Mouse (Mus musculus) heart, embryonic 10.5 days (tissue): ENCODE data around the gene Oard1. TPM values are rescaled to one million over a fixed set of nuclear protein-coding genes. Genes with fewer than 3 reads are reported as not detected.

Experiments used
- DNase-seq: peaks from one replicate; pipeline ENCODE4 v3.0.0-alpha.2; 2017; ENCODE audit warnings: low spot score
- H3K27ac ChIP-seq: fragments of 300-500 bp; sonication (generic); 2 replicates; pipeline ENCODE4 v1.5.1; 2016; ENCODE audit warnings: mild to moderate bottlenecking
- H3K27me3 ChIP-seq: fragments of 300-500 bp; sonication (generic); 2 replicates; pipeline ENCODE4 v1.6.1; 2016; ENCODE audit warnings: mild to moderate bottlenecking; ENCODE audit not compliant: poor library complexity, insufficient read depth, severe bottlenecking
- H3K36me3 ChIP-seq: fragments of 300-500 bp; sonication (generic); 2 replicates; pipeline ENCODE4 v1.6.1; 2016; ENCODE audit warnings: mild to moderate bottlenecking, moderate library complexity
- H3K4me1 ChIP-seq: fragments of 300-500 bp; sonication (generic); 2 replicates; pipeline ENCODE4 v1.6.1; 2016; ENCODE audit warnings: mild to moderate bottlenecking
- H3K4me3 ChIP-seq: fragments of 300-500 bp; sonication (generic); 2 replicates; pipeline ENCODE4 v1.5.1; 2016; ENCODE audit warnings: mild to moderate bottlenecking, moderate library complexity
- H3K9me3 ChIP-seq: fragments of 300-500 bp; sonication (generic); 2 replicates; pipeline ENCODE4 v1.6.1; 2016; ENCODE audit warnings: mild to moderate bottlenecking, moderate library complexity
- WGBS: fragments of 180-500 bp; shearing (Covaris S2); methylation state at CpG from one replicate; pipeline ENCODE4 v1.1.7; 2016; 5-methylcytosine and 5-hydroxymethylcytosine counted together
- polyA plus RNA-seq: library from polyadenylated mRNA; unstranded; fragments of >200 nt; fragmentation: Nextera tagmentation; extraction: Ambion mirVana; gene quantifications from 2 replicates; pipeline ENCODE4 v1.2.1, GENCODE M21; 2016

Gene Oard1
- polyA plus RNA-seq, 1 experiment from 2014 or later, result 78.1 TPM

DNA sequence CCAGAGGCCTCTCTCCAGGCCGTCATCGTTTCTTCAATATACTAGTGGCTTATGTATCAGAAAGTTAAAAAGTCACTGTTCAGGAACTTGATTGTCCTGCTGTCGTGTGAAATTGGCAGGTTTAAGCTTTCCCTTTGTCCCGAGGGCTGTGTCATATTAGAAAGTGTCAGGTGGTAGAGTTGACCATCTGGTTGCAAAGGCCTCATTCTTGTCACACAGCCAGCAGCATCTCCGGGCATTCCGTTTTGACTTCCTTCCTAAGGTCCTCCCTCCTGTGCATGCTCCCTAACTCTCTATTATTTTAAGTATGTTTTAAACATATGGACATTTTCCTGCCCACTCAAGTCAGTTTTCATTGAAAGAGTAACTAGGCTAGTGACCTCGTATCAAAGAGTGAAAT lies 6.2 kb downstream of the Oard1 start:
- H3K4me3 ChIP-seq, result no peak overlapping the region
- 81% methylated on average over 7 of the region's 7 CpGs for WGBS
- no peaks in the 10 kb centered on the region for H3K9me3 ChIP-seq
- H3K36me3 ChIP-seq, result peaks cover 76% of the 10 kb centered on the region
- no peaks in the 10 kb centered on the region for H3K27me3 ChIP-seq
- no peak overlapping the region for H3K27ac ChIP-seq
- H3K4me1 ChIP-seq, result peaks cover 29% of the 10 kb centered on the region
- DNase-seq, result no peak

DNA sequence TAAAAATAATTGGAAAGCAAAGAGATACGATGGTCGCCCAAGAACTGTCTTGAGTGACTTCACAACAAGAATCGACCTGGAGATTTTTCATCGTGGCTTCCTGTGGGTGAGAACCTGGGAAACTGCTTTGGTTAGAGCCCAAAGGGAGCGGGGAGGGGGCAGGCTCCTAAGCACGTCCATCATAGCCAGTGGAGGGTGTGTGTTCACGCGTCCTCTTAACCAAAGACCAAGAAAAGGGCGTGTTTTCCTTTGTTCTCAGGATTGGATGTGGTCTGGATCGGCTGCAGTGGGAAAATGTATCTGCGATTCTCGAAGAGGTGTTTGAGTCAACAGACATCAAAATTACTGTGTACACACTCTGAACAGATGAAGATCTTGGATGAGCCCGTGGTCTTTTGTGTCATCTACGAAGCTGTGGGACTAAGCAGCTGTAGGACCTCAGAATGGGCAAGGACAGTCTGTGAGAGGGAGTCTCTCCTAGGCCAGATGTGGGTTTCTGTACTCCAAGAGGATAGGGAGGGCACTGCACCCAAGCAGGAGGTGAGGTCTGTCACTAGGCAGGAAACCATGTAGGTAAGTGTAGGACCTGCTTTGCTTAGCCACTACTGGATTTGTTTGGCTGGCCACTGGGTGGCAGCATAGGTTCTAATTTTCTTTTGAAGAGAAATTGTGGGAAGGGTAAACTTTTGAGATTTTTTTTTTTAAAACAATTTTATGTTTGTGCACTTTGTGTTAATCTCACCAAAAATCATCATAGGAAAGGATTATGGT lies 6.8 kb downstream of the Oard1 start:
- Histone ChIP-seq H3K4me3 (no peak overlapping the region), H3K4me1 (peaks cover 24% of the 10 kb centered on the region), H3K9me3 (no peaks in the 10 kb centered on the region), H3K36me3 (peaks cover 82% of the 10 kb centered on the region), H3K27me3 (no peaks in the 10 kb centered on the region), H3K27ac (no peak overlapping the region)
- 88% methylated on average over 14 of the region's 14 CpGs for WGBS
- DNase-seq, result no peak

DNA sequence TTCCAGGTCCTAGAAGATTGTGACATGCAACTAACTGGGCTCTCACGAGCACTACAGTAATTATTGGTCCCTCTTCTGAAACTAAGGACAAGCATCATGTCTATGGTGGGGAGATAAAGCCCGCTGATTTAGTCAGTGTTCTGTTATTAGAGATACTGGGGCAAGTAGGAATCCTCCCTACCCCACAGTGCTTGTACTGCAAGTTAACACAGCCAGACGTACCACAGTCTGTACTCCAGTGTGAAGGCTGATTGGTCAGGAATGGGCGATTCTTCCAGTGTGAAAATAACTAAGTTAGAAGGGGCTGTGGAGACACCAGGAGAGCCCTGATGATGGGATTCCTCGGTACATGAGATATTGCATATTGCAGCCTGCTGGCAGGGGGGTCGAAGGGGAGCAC lies 7.7 kb downstream of the Oard1 start:
- Histone ChIP-seq H3K27me3 (no peaks in the 10 kb centered on the region), H3K4me1 (peaks cover 24% of the 10 kb centered on the region), H3K9me3 (no peaks in the 10 kb centered on the region), H3K27ac (peak overlapping the region; percentile 59; the same call in 1 of the 2 replicates), H3K4me3 (no peak overlapping the region), H3K36me3 (peaks cover 87% of the 10 kb centered on the region)
- 71% methylated on average over 6 of the region's 6 CpGs for WGBS
- no peak for DNase-seq

DNA sequence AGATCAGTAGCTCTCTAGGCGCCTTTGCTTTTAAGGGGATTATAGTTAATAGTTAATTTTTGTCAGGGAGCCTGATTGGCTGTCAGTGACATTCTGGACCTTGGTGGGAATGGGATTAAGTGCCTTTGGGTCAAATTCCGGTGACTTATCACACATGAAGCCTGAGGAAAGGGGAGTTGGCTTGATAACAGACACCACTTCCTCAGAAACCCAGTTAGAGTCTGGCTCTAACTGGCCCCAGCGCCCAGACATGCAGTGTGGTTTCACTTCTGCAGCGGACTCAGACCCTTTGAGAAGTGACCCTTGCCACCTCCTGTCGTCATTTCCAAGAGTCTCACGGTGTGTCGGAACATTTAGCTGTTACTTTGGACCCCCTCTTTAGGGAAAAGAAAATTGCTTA lies 8.4 kb downstream of the Oard1 start:
- Histone ChIP-seq H3K4me3 (peak overlapping the region; percentile 22; the same call in 1 of the 2 replicates), H3K27ac (peak overlapping the region; percentile 70), H3K4me1 (peaks cover 25% of the 10 kb centered on the region), H3K9me3 (no peaks in the 10 kb centered on the region), H3K27me3 (no peaks in the 10 kb centered on the region), H3K36me3 (peaks cover 90% of the 10 kb centered on the region)
- no peak for DNase-seq
- 34% methylated on average over 7 of the region's 7 CpGs for WGBS

DNA sequence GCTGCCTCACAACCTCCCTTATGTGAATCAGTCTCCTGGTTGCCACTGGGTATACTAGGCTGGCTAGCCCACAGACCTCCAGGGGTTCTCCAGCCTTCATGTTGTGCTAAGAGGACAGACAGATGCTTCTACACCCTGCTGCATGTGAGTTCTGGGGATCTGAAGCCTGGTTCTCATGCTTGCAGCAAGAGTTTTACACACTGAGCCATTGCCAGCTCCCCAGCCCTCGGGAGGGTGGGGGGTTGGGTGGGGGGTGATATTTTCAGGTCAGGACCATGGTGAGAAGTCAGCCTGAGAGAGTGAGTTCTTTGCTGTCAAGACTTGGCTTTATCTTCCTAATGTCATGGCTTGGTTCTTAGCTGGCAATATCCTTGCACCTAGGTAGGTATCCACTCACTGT lies 9.0 kb downstream of the Oard1 start:
- Histone ChIP-seq H3K36me3 (peaks cover 91% of the 10 kb centered on the region), H3K4me3 (peak overlapping the region; percentile 22; the same call in 1 of the 2 replicates), H3K9me3 (no peaks in the 10 kb centered on the region), H3K4me1 (peaks cover 27% of the 10 kb centered on the region), H3K27me3 (no peaks in the 10 kb centered on the region), H3K27ac (peak overlapping the region; percentile 70)
- WGBS, result 59% methylated on average over 1 of the region's 1 CpGs
- DNase-seq, result no peak

DNA sequence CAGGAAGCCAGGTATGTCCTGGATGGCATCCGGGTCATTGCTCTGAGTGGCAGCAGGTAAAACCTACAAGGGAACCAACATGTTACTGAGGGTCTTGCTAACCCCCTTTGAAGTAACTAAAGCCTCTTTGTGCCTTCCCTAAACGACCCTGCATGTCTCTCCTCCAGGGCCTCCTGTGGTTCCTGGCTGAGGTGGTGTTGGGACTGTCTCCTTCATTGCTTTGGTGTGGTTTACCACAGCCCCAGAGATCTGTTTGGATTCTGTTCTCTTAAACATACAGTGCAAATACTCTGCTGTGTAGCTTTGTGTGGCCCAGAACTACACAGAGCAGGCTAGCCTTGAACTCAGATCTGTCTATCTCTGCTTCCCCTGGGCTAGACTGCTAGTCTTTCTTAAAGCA lies 9.8 kb downstream of the Oard1 start:
- Histone ChIP-seq H3K9me3 (no peaks in the 10 kb centered on the region), H3K36me3 (peaks cover 93% of the 10 kb centered on the region), H3K4me3 (no peak overlapping the region), H3K27me3 (no peaks in the 10 kb centered on the region), H3K4me1 (peaks cover 28% of the 10 kb centered on the region), H3K27ac (no peak overlapping the region)
- 74% methylated on average over 2 of the region's 2 CpGs for WGBS
- DNase-seq, result no peak

DNA sequence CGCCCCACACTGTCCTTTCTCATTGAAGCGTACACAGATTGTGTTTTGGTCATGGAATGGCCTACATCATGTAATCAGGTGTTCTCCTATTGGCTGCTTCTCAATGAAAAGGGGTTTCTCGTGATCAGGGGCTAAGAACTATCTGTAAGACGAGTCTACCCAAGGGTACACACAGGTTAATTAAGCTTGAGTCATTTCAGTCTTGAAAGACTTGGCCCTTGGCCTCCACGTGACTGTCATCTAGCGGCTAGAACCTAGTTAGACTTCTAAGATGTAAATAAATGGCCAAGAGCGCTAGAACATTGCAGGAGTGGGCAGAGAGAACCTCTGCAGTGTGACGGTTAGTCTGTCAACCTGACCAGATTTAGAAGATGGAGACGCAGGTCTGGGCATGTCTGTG lies 14.4 kb downstream of the Oard1 start:
- H3K4me1 ChIP-seq, result peaks cover 46% of the 10 kb centered on the region
- H3K36me3 ChIP-seq, result peaks cover 54% of the 10 kb centered on the region
- no peak overlapping the region for H3K27ac ChIP-seq
- no peaks in the 10 kb centered on the region for H3K27me3 ChIP-seq
- no peaks in the 10 kb centered on the region for H3K9me3 ChIP-seq
- no peak overlapping the region for H3K4me3 ChIP-seq
- DNase-seq, result no peak
- 88% methylated on average over 9 of the region's 9 CpGs for WGBS

- no peak overlapping the region for H3K4me3 ChIP-seq
Measured at GRCm38 (mm10) chr17:48425823-48426612, 16.2 kb downstream of the Oard1 start.

GRCm38 (mm10) chr17:48426991-48427750 lies 17.4 kb downstream of the Oard1 start:
- no peak for DNase-seq
- Histone ChIP-seq H3K9me3 (no peaks in the 10 kb centered on the region), H3K27me3 (no peaks in the 10 kb centered on the region), H3K27ac (peak overlapping the region; percentile 80), H3K4me1 (peaks cover 65% of the 10 kb centered on the region), H3K4me3 (peak overlapping the region; percentile 40), H3K36me3 (peaks cover 28% of the 10 kb centered on the region)
- 47% methylated on average over 13 of the region's 13 CpGs for WGBS

More at GRCm38 (mm10) chr17:48425823-48426612, 16.2 kb downstream of the Oard1 start:
- Histone ChIP-seq H3K4me1 (peaks cover 57% of the 10 kb centered on the region), H3K27ac (peak overlapping the region; percentile 56; the same call in 1 of the 2 replicates), H3K36me3 (peaks cover 40% of the 10 kb centered on the region), H3K27me3 (no peaks in the 10 kb centered on the region), H3K9me3 (no peaks in the 10 kb centered on the region)
- DNase-seq, result no peak
- 35% methylated on average over 9 of the region's 9 CpGs for WGBS

GRCm38 (mm10) chr17:48427852-48428530 lies 18.2 kb downstream of the Oard1 start:
- Histone ChIP-seq H3K27ac (peak overlapping the region; percentile 81), H3K4me1 (peaks cover 73% of the 10 kb centered on the region)
- WGBS, result 52% methylated on average over 11 of the region's 11 CpGs

GRCm38 (mm10) chr17:48430394-48430793 lies 20.6 kb downstream of the Oard1 start:
- Histone ChIP-seq H3K4me3 (peak overlapping the region; percentile 62), H3K4me1 (peaks cover 88% of the 10 kb centered on the region), H3K27me3 (no peaks in the 10 kb centered on the region), H3K27ac (peak overlapping the region; percentile 90), H3K9me3 (no peaks in the 10 kb centered on the region), H3K36me3 (no peaks in the 10 kb centered on the region)
- WGBS, result 10% methylated on average over 5 of the region's 5 CpGs
- no peak for DNase-seq

More at GRCm38 (mm10) chr17:48427852-48428530, 18.2 kb downstream of the Oard1 start:
- no peaks in the 10 kb centered on the region for H3K27me3 ChIP-seq
- H3K36me3 ChIP-seq, result peaks cover 20% of the 10 kb centered on the region
- no peaks in the 10 kb centered on the region for H3K9me3 ChIP-seq
- no peak for DNase-seq
- peak overlapping the region; percentile 28; the same call in 1 of the 2 replicates for H3K4me3 ChIP-seq

- peak overlapping the region; percentile 90 for H3K27ac ChIP-seq
- no peaks in the 10 kb centered on the region for H3K9me3 ChIP-seq
- no peaks in the 10 kb centered on the region for H3K27me3 ChIP-seq
- DNase-seq, result no peak
- 44% methylated on average over 5 of the region's 5 CpGs for WGBS
- H3K4me3 ChIP-seq, result peak overlapping the region; percentile 62
- no peaks in the 10 kb centered on the region for H3K36me3 ChIP-seq
- H3K4me1 ChIP-seq, result peaks cover 88% of the 10 kb centered on the region
Measured at GRCm38 (mm10) chr17:48431054-48431453, 21.2 kb downstream of the Oard1 start.
